17 mouse cellular contexts compared by ENCODE assay signal in the genomic region with DNA sequence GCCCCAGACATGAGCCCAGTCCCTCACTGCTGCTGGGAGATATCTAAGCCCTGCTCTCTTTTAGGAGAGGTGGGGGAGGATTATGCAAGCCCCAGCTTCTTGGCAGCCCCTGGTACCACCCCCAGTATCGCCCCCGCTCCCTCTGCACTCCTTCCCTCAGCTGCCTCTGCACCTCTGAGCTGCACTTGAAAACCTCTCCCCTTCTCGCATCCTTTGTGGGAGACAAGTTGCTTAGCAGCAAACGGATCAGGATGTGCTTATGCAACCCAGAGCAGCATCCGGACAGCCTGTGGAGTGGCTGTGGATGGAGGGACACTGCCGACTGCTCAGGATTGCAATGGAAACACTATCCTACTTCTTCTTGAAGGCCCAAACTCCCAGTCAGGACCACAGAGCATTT. TPM values are rescaled to one million over a fixed set of nuclear protein-coding genes. Genes with fewer than 3 reads are reported as not detected.
DNase-seq lines count a peak whose midpoint lies in the region; ATAC-seq and TF ChIP-seq lines count a peak whose summit lies in the region.
"Had no signal": no experiment of that assay in that cellular context is flagged by ENCODE, and none has a peak within 500 bp of the region (broad histone marks: within the 10 kb centered on the region; RNA-seq: fewer than 3 reads in every experiment).

No protein-coding gene starts in this region.

- H3K9ac ChIP-seq in liver, embryonic 15.5 days = no peak overlapping the region
- no peak overlapping the region for H3K9ac ChIP-seq in liver, postnatal 0 days (replicated peaks)
- H3K9ac ChIP-seq in hindbrain, embryonic 13.5 days = no peak overlapping the region
- H3K9ac ChIP-seq: embryonic facial prominence, embryonic 15.5 days; forebrain, embryonic 12.5 days; limb, embryonic 15.5 days had no signal

- WGBS in liver, embryonic 15.5 days (ENCODE audit: insufficient replicate concordance) = 80% methylated on average over 6 of the region's 6 CpGs
- WGBS in liver, postnatal 0 days (ENCODE audit: insufficient replicate concordance) = 81% methylated on average over 6 of the region's 6 CpGs
- WGBS in limb, embryonic 10.5 days = 90% methylated on average over 6 of the region's 6 CpGs
- 91% methylated on average over 6 of the region's 6 CpGs for WGBS in hindbrain, embryonic 13.5 days

- peaks cover 94% of the 10 kb centered on the region for H3K36me3 ChIP-seq in liver, embryonic 15.5 days (replicated peaks)
- peaks cover 60% of the 10 kb centered on the region for H3K36me3 ChIP-seq in liver, postnatal 0 days (replicated peaks; ENCODE audit: insufficient read depth, low read length)
- H3K36me3 ChIP-seq in limb, embryonic 10.5 days = peaks cover 99% of the 10 kb centered on the region
- H3K36me3 ChIP-seq in hindbrain, embryonic 13.5 days = peaks cover 95% of the 10 kb centered on the region

- no peaks in the 10 kb centered on the region for H3K27me3 ChIP-seq in liver, embryonic 15.5 days
- H3K27me3 ChIP-seq in liver, postnatal 0 days (ENCODE audit: insufficient read depth, low read length) = no peaks in the 10 kb centered on the region
- no peaks in the 10 kb centered on the region for H3K27me3 ChIP-seq in limb, embryonic 10.5 days (ENCODE audit: low read depth, poor library complexity, severe bottlenecking)
- no peaks in the 10 kb centered on the region for H3K27me3 ChIP-seq in hindbrain, embryonic 13.5 days
- H3K27me3 ChIP-seq: embryonic facial prominence, embryonic 15.5 days; forebrain, embryonic 12.5 days; limb, embryonic 15.5 days had no signal

- H3K9me3 ChIP-seq in liver, embryonic 15.5 days (replicated peaks) = no peaks in the 10 kb centered on the region
- no peaks in the 10 kb centered on the region for H3K9me3 ChIP-seq in liver, postnatal 0 days (ENCODE audit: low read length)
- H3K9me3 ChIP-seq in limb, embryonic 10.5 days (replicated peaks) = no peaks in the 10 kb centered on the region
- no peaks in the 10 kb centered on the region for H3K9me3 ChIP-seq in hindbrain, embryonic 13.5 days
- H3K9me3 ChIP-seq: embryonic facial prominence, embryonic 15.5 days; forebrain, embryonic 12.5 days; limb, embryonic 15.5 days had no signal

- H3K27ac ChIP-seq in liver, embryonic 15.5 days (replicated peaks) = peak overlapping the region; percentile 29; the same call in 1 of the 2 replicates
- no peak overlapping the region for H3K27ac ChIP-seq in liver, postnatal 0 days (ENCODE audit: low read depth)
- no peak overlapping the region for H3K27ac ChIP-seq in limb, embryonic 10.5 days
- H3K27ac ChIP-seq in hindbrain, embryonic 13.5 days = no peak overlapping the region
- H3K27ac ChIP-seq: embryonic facial prominence, embryonic 15.5 days; forebrain, embryonic 12.5 days; limb, embryonic 15.5 days had no signal

- no peak for TF ChIP-seq EP300 in liver, postnatal 0 days (IDR thresholded peaks at IDR 0.05; ENCODE audit: low read depth)

- no peak for ATAC-seq in liver, embryonic 15.5 days (ENCODE audit: insufficient read depth)
- no peak for ATAC-seq in liver, postnatal 0 days
- ATAC-seq in hindbrain, embryonic 13.5 days (ENCODE audit: low FRiP score) = no peak
- ATAC-seq: inflammation-experienced regulatory T-cells, adult 6 months had no signal

- DNase-seq in liver, postnatal 0 days = no peak
- DNase-seq in layer of hippocampus, adult 8-10 months (ENCODE audit: low spot score in 2 of 2) = peak; percentile 85 to 90
- DNase-seq in left cerebral cortex, adult 9 months (ENCODE audit: low spot score in 2 of 2) = peak; percentile 86 to 89
- DNase-seq in telencephalon, adult 2 months (ENCODE audit: low read depth, low spot score) = peak; percentile 95
- no peak for DNase-seq in adrenal gland, postnatal 4 days (ENCODE audit: low spot score in 2 of 2)
- no peak for DNase-seq in limb, embryonic 10.5 days (ENCODE audit: low spot score)
- DNase-seq: adrenal gland, adult 8-10 months; gastrocnemius, postnatal 10 days; heart, postnatal 14 days; kidney, postnatal 10 days; lung, postnatal 10 days had no signal

- no peak overlapping the region for H3K4me2 ChIP-seq in liver, embryonic 15.5 days
- no peak overlapping the region for H3K4me2 ChIP-seq in liver, postnatal 0 days (ENCODE audit: low read depth, low read length)
- H3K4me2 ChIP-seq in hindbrain, embryonic 13.5 days = no peak overlapping the region
- H3K4me2 ChIP-seq: embryonic facial prominence, embryonic 15.5 days; forebrain, embryonic 12.5 days; limb, embryonic 15.5 days had no signal

- TF ChIP-seq CTCF in liver, postnatal 0 days (IDR thresholded peaks at IDR 0.05; ENCODE audit: low read depth) = no peak

- no peak overlapping the region for H3K4me3 ChIP-seq in liver, embryonic 15.5 days (replicated peaks)
- H3K4me3 ChIP-seq in liver, postnatal 0 days (ENCODE audit: low read depth, low read length) = no peak overlapping the region
- H3K4me3 ChIP-seq in limb, embryonic 10.5 days = no peak overlapping the region
- H3K4me3 ChIP-seq in hindbrain, embryonic 13.5 days = no peak overlapping the region
- H3K4me3 ChIP-seq: embryonic facial prominence, embryonic 15.5 days; forebrain, embryonic 12.5 days; limb, embryonic 15.5 days had no signal

- peaks cover 46% of the 10 kb centered on the region for H3K4me1 ChIP-seq in liver, embryonic 15.5 days (replicated peaks)
- peaks cover 5% of the 10 kb centered on the region; the same call in 1 of the 2 replicates for H3K4me1 ChIP-seq in liver, postnatal 0 days (ENCODE audit: insufficient read depth)
- H3K4me1 ChIP-seq in limb, embryonic 10.5 days = peaks cover 4% of the 10 kb centered on the region; the same call in 1 of the 2 replicates
- peaks cover 11% of the 10 kb centered on the region for H3K4me1 ChIP-seq in hindbrain, embryonic 13.5 days (replicated peaks)

RNA-seq across cellular contexts. Expression of gene Ddrgk1, which starts 6.9 kb away (rescaled TPM):
- 40.6 and 43.8 TPM in 2 replicates for polyA plus RNA-seq in liver, embryonic 15.5 days (2015; fragmentation: Nextera tagmentation; extraction: Ambion mirVana)
- polyA plus RNA-seq in liver, postnatal 0 days (2015; fragmentation: Nextera tagmentation; extraction: Ambion mirVana) = 71.4 and 71.8 TPM in 2 replicates
- 100 to 1,000 TPM in 3 of 4 experiments, 10 to 100 TPM in 1; 95.9 to 122 (median 110) TPM for total RNA-seq in layer of hippocampus, adult 8-10 months (2022)
- total RNA-seq in adrenal gland, postnatal 4 days (2021) = 100 to 1,000 TPM; 140 to 154 TPM
- polyA plus RNA-seq in limb, embryonic 10.5 days (2016; fragmentation: Nextera tagmentation; extraction: Ambion mirVana) = 43.8 and 44.8 TPM in 2 replicates
- 72.0 and 74.1 TPM in 2 replicates for polyA plus RNA-seq in hindbrain, embryonic 13.5 days (2015; fragmentation: Nextera tagmentation; extraction: Ambion mirVana)

RNA-seq across cellular contexts. Expression of gene Itpa, which starts 9.9 kb away (rescaled TPM):
- polyA plus RNA-seq in liver, embryonic 15.5 days (2015; fragmentation: Nextera tagmentation; extraction: Ambion mirVana) = 41.0 and 44.8 TPM in 2 replicates
- 30.4 and 31.2 TPM in 2 replicates for polyA plus RNA-seq in liver, postnatal 0 days (2015; fragmentation: Nextera tagmentation; extraction: Ambion mirVana)
- 10 to 100 TPM; 32.1 to 36.0 (median 34.7) TPM for total RNA-seq in layer of hippocampus, adult 8-10 months (2022)
- total RNA-seq in adrenal gland, postnatal 4 days (2021) = 10 to 100 TPM; 34.1 to 40.9 TPM
- polyA plus RNA-seq in limb, embryonic 10.5 days (2016; fragmentation: Nextera tagmentation; extraction: Ambion mirVana) = 150 and 154 TPM in 2 replicates
- 141 and 143 TPM in 2 replicates for polyA plus RNA-seq in hindbrain, embryonic 13.5 days (2015; fragmentation: Nextera tagmentation; extraction: Ambion mirVana)

RNA-seq across cellular contexts. Expression of gene Lzts3, which starts 14.9 kb away (rescaled TPM):
- polyA plus RNA-seq in liver, embryonic 15.5 days (2015; fragmentation: Nextera tagmentation; extraction: Ambion mirVana) = 1.4 and 2.0 TPM in 2 replicates
- 1.2 TPM in 2 replicates for polyA plus RNA-seq in liver, postnatal 0 days (2015; fragmentation: Nextera tagmentation; extraction: Ambion mirVana)
- 100 to 1,000 TPM; 142 to 190 (median 164) TPM for total RNA-seq in layer of hippocampus, adult 8-10 months (2022)
- total RNA-seq in adrenal gland, postnatal 4 days (2021) = 10 to 100 TPM; 13.5 to 22.5 TPM
- polyA plus RNA-seq in limb, embryonic 10.5 days (2016; fragmentation: Nextera tagmentation; extraction: Ambion mirVana) = 2.4 and 2.7 TPM in 2 replicates
- 10.5 and 11.1 TPM in 2 replicates for polyA plus RNA-seq in hindbrain, embryonic 13.5 days (2015; fragmentation: Nextera tagmentation; extraction: Ambion mirVana)

RNA-seq across cellular contexts. Expression of gene Ubox5, which starts 27.7 kb away (rescaled TPM):
- 4.8 and 5.0 TPM in 2 replicates for polyA plus RNA-seq in liver, embryonic 15.5 days (2015; fragmentation: Nextera tagmentation; extraction: Ambion mirVana)
- 2.6 TPM in 2 replicates for polyA plus RNA-seq in liver, postnatal 0 days (2015; fragmentation: Nextera tagmentation; extraction: Ambion mirVana)
- total RNA-seq in layer of hippocampus, adult 8-10 months (2022) = 10 to 100 TPM; 10.3 to 12.1 (median 10.8) TPM
- 10 to 100 TPM in 1 of 2 experiments, 1 to 10 TPM in 1; 9.1 to 10.3 TPM for total RNA-seq in adrenal gland, postnatal 4 days (2021)
- 22.7 and 22.9 TPM in 2 replicates for polyA plus RNA-seq in limb, embryonic 10.5 days (2016; fragmentation: Nextera tagmentation; extraction: Ambion mirVana)
- 11.5 and 11.8 TPM in 2 replicates for polyA plus RNA-seq in hindbrain, embryonic 13.5 days (2015; fragmentation: Nextera tagmentation; extraction: Ambion mirVana)

RNA-seq across cellular contexts. Expression of gene Fastkd5, which starts 27.7 kb away (rescaled TPM):
- polyA plus RNA-seq in liver, embryonic 15.5 days (2015; fragmentation: Nextera tagmentation; extraction: Ambion mirVana) = 8.6 and 9.5 TPM in 2 replicates
- 5.9 and 7.2 TPM in 2 replicates for polyA plus RNA-seq in liver, postnatal 0 days (2015; fragmentation: Nextera tagmentation; extraction: Ambion mirVana)
- total RNA-seq in layer of hippocampus, adult 8-10 months (2022) = 1 to 10 TPM; 7.3 to 9.6 (median 9.4) TPM
- 10 to 100 TPM in 1 of 2 experiments, 1 to 10 TPM in 1; 9.6 to 10.3 TPM for total RNA-seq in adrenal gland, postnatal 4 days (2021)
- 22.3 and 23.4 TPM in 2 replicates for polyA plus RNA-seq in limb, embryonic 10.5 days (2016; fragmentation: Nextera tagmentation; extraction: Ambion mirVana)
- 11.7 and 12.9 TPM in 2 replicates for polyA plus RNA-seq in hindbrain, embryonic 13.5 days (2015; fragmentation: Nextera tagmentation; extraction: Ambion mirVana)

Comparison
In these comparisons a context has a peak if more than half of its experiments do, and no peak if none do; other contexts are left out.
1. DNase-seq: peak in layer of hippocampus, adult 8-10 months (2 of 2), left cerebral cortex, adult 9 months (2 of 2) and telencephalon, adult 2 months (single experiment); none in liver, postnatal 0 days (single experiment), adrenal gland, postnatal 4 days (0 of 2) and limb, embryonic 10.5 days (single experiment).